Mouse (Mus musculus) limb, embryonic 12.5 days (tissue): ENCODE measurements around the gene Mthfsl. TPM values are rescaled to one million over a fixed set of nuclear protein-coding genes. Genes with fewer than 3 reads are reported as not detected.
"Not testable (repeated sequence)": the region's sequence is repeated elsewhere in the genome, so short reads cannot be mapped to it uniquely, and the experiment has no call there.

Source experiments
- ATAC-seq: fragments of 200-750 bp; cut with Nextera tagmentation; 2 replicates; pipeline ENCODE4 v1.8.0; 2017; ENCODE audit warnings: low read depth, moderate TSS enrichment; ENCODE audit not compliant: insufficient number of reproducible peaks, insufficient read depth, low FRiP score, low TSS enrichment
- H3K27ac ChIP-seq: fragments of 300-500 bp; sonication (generic); 2 replicates; pipeline ENCODE4 v1.5.1; 2016; ENCODE audit warnings: mild to moderate bottlenecking, moderate library complexity
- H3K27me3 ChIP-seq: fragments of 300-500 bp; sonication (generic); 2 replicates; pipeline ENCODE4 v1.6.1; 2016; ENCODE audit warnings: mild to moderate bottlenecking, moderate library complexity
- H3K36me3 ChIP-seq: fragments of 300-500 bp; sonication (generic); 2 replicates; pipeline ENCODE4 v1.6.1; 2016; ENCODE audit warnings: mild to moderate bottlenecking, moderate library complexity
- H3K4me1 ChIP-seq: fragments of 300-500 bp; sonication (generic); replicated peaks from 2 replicates; pipeline ENCODE4 v1.6.1; 2016
- H3K4me2 ChIP-seq: fragments of 300-500 bp; sonication (generic); 2 replicates; pipeline ENCODE4 v1.6.1; 2016; ENCODE audit warnings: mild to moderate bottlenecking, moderate library complexity
- H3K4me3 ChIP-seq: fragments of 300-500 bp; sonication (generic); replicated peaks from 2 replicates; pipeline ENCODE4 v1.5.1; 2016; ENCODE audit warnings: mild to moderate bottlenecking
- H3K9ac ChIP-seq: fragments of 300-500 bp; sonication (generic); replicated peaks from 2 replicates; pipeline ENCODE4 v1.6.1; 2016; ENCODE audit warnings: mild to moderate bottlenecking, moderate library complexity
- H3K9me3 ChIP-seq: fragments of 300-500 bp; sonication (generic); 2 replicates; pipeline ENCODE4 v1.6.1; 2016; ENCODE audit warnings: mild to moderate bottlenecking, moderate library complexity
- WGBS: fragments of 180-500 bp; shearing (Covaris S2); methylation state at CpG from one replicate; pipeline ENCODE4 v1.1.7; 2016; 5-methylcytosine and 5-hydroxymethylcytosine counted together
- polyA plus RNA-seq: library from polyadenylated mRNA; unstranded; fragments of >200 nt; fragmentation: Nextera tagmentation; extraction: Ambion mirVana; gene quantifications from 2 replicates; pipeline ENCODE4 v1.2.1, GENCODE M21; 2016

The Mthfsl gene
- polyA plus RNA-seq, 1 experiment from 2014 or later, result 42.9 TPM

DNA sequence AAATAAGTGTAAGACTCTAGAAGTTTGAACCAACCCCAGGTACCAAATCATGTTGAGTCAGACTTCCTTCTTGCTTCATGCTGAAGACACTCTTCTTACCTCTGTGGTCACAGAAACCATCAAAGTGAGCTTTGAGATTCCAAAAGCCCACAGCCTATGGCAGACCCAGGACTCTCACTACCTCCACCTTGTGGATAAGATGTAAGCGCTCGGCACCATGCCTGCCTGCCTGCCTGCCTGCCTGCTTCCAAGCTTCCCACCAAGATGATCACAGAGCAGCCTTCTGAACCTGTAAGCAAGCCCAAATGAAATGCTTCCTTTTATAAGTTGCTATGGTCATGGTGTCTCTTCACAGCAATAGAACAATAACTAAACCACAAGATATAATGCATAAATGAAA is 2.0 kb downstream of the Mthfsl start:
- not testable (repeated sequence) for H3K27ac ChIP-seq, H3K9ac ChIP-seq, H3K4me3 ChIP-seq, H3K27me3 ChIP-seq, H3K9me3 ChIP-seq, ATAC-seq, H3K4me2 ChIP-seq, H3K4me1 ChIP-seq, H3K36me3 ChIP-seq
- 35% methylated on average over 2 of the region's 2 CpGs for WGBS

DNA sequence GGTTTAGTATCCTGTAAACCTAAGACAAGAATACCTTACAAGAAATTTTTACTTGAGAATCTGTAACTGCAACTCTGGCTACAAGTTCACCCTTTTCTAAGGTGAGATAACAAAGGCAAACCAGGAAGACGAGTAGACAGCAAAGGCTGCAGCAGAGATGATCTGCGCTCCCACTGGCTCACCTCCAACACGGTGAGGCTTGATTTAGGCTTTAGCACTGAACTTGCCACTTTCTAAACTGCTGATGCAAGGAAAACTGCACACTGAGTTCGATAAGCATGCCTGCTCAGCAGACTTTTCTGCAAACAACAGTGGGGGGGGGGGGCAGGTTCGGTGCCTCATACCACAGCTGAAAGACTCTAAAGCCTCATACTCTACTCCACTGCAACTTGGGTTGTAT is 5.6 kb downstream of the Mthfsl start:
- H3K4me3 ChIP-seq, H3K27me3 ChIP-seq, ATAC-seq, H3K4me1 ChIP-seq, H3K9ac ChIP-seq, H3K27ac ChIP-seq, H3K9me3 ChIP-seq, H3K4me2 ChIP-seq, H3K36me3 ChIP-seq: not testable (repeated sequence)
- WGBS, result 92% methylated on average over 5 of the region's 5 CpGs

DNA sequence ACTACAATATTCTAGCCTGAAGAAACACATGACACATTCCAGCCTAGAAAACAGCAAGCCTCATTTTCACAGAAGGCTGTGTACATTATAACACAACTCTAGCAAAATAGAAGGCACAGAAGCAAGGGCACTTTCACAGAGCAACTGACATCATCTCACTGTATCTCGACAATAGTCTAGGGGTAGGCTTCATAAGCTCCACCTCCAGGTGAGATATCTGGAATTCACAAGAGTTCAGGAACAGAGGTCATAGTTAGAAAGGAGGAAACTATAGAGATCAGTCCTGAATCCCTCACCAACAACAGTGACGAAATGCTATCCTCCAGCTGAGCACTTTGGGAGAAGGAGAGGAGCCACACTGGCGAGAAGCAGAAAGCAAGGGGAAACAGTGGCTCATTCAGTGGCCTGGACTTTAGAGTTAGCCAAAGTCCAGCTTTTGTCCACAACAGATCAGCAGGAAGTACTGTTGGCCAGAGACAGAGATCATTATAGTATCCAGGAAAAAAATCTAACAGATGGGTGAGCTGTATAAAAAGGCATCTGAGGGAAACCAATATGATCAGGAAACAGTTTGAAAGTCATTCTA is 7.8 kb downstream of the Mthfsl start:
- WGBS, result 87% methylated on average over 3 of the region's 3 CpGs
- H3K9ac ChIP-seq, H3K4me3 ChIP-seq, H3K4me2 ChIP-seq, H3K27ac ChIP-seq, ATAC-seq, H3K4me1 ChIP-seq, H3K36me3 ChIP-seq, H3K9me3 ChIP-seq, H3K27me3 ChIP-seq: not testable (repeated sequence)

DNA sequence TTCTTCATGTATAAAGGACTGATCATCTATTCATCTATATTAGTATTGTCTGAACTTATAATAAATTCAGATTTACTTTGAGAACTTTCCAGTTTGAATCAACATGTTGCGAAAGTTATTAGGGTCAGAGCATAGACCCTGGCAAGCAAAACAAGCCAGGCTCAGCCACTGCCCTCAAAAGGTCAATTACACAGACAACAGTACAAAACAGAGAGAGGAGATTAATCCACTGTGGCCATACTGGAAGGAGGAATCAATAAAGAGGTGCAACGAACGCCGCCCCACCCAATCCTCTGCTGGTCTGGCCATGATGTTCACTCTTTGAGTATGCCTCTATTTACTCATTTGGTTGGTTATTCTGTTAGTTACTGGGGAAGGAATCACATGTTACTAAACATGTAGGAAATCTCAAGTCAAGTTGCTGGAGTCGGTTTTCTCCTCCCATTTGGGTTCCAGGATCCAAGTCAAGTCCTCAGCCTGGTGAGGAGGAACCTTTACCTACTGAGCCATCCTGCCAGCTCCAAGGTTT is 9.1 kb downstream of the Mthfsl start:
- WGBS, result 85% methylated on average over 4 of the region's 5 CpGs
- not testable (repeated sequence) for H3K27ac ChIP-seq, ATAC-seq, H3K9me3 ChIP-seq, H3K4me1 ChIP-seq, H3K27me3 ChIP-seq, H3K36me3 ChIP-seq, H3K4me2 ChIP-seq, H3K4me3 ChIP-seq, H3K9ac ChIP-seq

DNA sequence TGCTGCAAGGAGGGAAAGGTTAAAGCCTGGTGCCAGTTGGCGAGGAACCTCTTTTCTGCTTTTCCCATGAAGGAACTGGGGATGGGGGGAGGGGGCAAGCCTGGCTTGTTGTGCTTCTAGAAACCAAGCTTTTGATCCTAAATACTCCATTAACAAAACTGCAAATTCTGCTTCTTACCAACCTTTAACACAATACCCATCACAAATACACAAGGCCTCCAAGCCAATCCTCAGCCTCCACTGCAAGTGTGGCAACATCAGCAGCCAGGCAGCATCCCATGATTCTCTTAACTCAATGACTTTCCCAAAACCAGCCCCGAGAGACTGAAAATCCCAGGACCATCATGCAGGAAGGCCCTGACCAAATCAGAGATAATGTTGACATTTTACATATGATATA is 9.7 kb downstream of the Mthfsl start:
- not testable (repeated sequence) for H3K9ac ChIP-seq, ATAC-seq, H3K4me2 ChIP-seq, H3K36me3 ChIP-seq, H3K27ac ChIP-seq, H3K4me1 ChIP-seq, H3K9me3 ChIP-seq, H3K27me3 ChIP-seq, H3K4me3 ChIP-seq
- 91% methylated on average over 2 of the region's 2 CpGs for WGBS

DNA sequence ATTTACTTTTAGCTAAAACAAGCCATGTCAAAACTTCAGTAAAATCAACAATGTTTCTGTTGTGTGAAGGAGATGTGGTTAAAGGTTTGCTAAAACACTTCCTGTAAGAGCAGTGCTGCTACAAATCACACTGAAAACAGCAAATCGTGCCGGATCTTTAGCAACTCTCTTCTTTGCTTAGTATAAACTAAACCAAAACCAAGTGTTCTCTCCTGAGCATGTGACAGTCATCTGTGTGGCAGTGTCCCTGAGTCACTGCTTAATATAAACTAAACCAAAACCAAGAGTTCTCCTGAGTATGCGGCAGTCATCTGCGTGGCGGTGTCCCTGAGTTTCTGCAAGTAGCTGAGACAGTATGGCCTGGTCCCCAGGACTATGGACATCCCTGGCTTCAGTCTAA is 10.3 kb downstream of the Mthfsl start:
- not testable (repeated sequence) for H3K27ac ChIP-seq, H3K4me2 ChIP-seq, H3K4me3 ChIP-seq, H3K27me3 ChIP-seq, H3K36me3 ChIP-seq, H3K9ac ChIP-seq, H3K4me1 ChIP-seq, ATAC-seq, H3K9me3 ChIP-seq
- WGBS, result 90% methylated on average over 5 of the region's 5 CpGs

DNA sequence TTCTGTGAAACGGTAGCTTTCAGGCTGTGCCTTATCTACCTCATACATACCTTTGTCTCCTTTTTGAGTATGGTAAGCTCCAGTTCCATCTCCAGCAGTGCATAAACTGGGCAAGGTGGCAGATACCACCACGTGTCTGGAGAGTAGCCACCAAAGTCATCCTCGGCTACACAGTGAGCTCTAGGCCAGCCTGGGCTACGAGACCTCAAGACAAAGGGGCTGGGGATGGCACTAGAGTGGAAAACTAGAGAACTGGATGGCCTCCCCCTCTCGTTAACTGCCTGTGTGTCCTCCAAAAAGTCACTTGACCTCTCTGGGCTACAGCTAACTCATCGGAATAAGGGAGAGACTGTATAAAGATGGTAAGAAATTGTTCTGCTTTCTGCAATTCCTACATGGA is 10.8 kb downstream of the Mthfsl start:
- Histone ChIP-seq H3K9me3 (no peaks in the 10 kb centered on the region), H3K4me3 (no peak overlapping the region), H3K4me1 (no peaks in the 10 kb centered on the region), H3K36me3 (no peaks in the 10 kb centered on the region), H3K27ac (no peak overlapping the region), H3K9ac (no peak overlapping the region), H3K4me2 (no peak overlapping the region), H3K27me3 (no peaks in the 10 kb centered on the region)
- ATAC-seq, result no peak
- 87% methylated on average over 6 of the region's 6 CpGs for WGBS

DNA sequence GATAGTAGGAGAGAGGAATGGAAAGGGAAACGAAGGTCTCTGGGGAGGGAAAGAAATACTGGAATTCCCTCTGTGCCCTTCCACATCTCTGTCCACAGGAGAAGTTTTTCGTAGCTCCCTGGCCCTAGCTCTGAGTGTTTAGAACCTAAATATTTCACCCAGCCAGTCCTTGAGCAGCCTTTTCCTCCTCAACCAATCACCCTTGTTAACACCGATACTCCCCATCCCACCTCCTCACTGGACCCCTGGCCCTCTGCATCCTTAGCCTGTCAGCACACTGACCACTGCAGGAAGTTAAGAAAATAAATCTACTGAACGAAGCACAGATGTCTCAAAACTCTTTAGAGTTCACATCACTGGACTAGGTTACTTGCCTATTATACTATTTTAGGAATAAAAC is 13.4 kb downstream of the Mthfsl start:
- 44% methylated on average over 4 of the region's 4 CpGs for WGBS
- Histone ChIP-seq H3K9ac (no peak overlapping the region), H3K4me3 (no peak overlapping the region), H3K27ac (no peak overlapping the region), H3K36me3 (no peaks in the 10 kb centered on the region), H3K27me3 (no peaks in the 10 kb centered on the region), H3K4me2 (no peak overlapping the region), H3K4me1 (no peaks in the 10 kb centered on the region), H3K9me3 (no peaks in the 10 kb centered on the region)
- ATAC-seq, result no peak

DNA sequence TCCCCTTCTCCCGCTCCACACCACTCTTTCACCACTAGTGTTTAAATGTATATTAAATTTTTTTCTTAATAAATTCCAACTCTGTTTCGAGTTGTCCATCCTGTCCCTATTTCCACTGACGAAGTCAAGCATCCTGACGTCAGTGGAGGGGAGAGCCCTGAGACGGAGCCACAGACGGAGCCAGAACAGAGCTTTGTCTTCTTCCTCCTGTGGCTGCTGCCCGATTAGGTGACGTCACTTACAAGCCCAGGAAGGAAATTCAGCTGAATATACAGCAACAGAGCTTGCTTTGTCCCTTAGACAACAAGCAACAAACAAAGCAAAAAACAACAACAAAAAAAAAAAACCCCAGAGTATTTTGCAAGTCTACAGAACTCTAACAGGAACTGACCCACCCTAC is 14.9 kb downstream of the Mthfsl start:
- H3K9me3 ChIP-seq, H3K36me3 ChIP-seq, H3K27ac ChIP-seq, H3K4me1 ChIP-seq, H3K4me2 ChIP-seq, H3K4me3 ChIP-seq, H3K9ac ChIP-seq, H3K27me3 ChIP-seq, ATAC-seq: not testable (repeated sequence)
- 83% methylated on average over 8 of the region's 8 CpGs for WGBS

DNA sequence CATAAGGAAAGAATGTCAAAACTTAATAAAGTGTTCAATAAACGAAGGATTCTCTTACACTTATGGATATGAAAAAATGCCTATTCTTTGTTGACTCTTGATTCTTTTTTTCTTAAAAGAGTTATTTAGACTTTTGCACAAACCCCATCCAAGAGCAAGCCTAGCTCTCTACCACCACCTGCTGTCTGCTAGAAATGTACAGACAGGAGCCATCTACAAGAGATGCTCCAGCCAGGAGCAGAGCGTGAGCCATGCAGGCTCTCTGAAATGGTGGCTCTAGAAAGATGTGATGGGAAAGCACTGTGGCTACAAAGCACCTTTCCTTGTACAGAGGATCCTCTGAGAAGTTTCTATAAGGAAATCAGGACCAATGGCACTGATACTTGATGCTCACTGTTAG is 21.4 kb downstream of the Mthfsl start:
- not testable (repeated sequence) for H3K9me3 ChIP-seq, H3K27ac ChIP-seq, H3K9ac ChIP-seq, H3K4me2 ChIP-seq, H3K36me3 ChIP-seq, ATAC-seq, H3K27me3 ChIP-seq, H3K4me1 ChIP-seq, H3K4me3 ChIP-seq
- 60% methylated on average over 1 of the region's 2 CpGs for WGBS

DNA sequence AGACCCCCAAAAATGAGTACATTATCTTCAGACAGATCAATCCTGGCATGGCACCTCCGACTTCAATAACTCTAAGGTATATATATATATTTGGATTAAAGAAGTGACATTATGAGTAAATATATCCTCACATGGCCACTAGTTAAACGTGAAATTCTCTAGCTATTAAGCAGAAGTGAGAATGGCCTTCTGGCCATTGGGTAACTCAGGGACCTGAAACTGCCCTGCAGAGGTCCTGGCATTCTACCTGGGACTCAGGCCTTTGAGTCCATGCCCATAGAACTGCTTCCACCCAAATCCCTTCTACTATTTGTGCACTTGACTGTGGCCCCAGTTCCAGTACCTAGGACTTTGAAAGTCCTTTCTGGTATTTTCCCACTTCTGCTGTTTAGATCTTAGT is 28.8 kb downstream of the Mthfsl start:
- H3K27ac ChIP-seq, H3K9ac ChIP-seq, H3K4me2 ChIP-seq, H3K4me3 ChIP-seq, H3K36me3 ChIP-seq, H3K27me3 ChIP-seq, H3K4me1 ChIP-seq, H3K9me3 ChIP-seq, ATAC-seq: not testable (repeated sequence)
- 85% methylated on average over 2 of the region's 2 CpGs for WGBS

DNA sequence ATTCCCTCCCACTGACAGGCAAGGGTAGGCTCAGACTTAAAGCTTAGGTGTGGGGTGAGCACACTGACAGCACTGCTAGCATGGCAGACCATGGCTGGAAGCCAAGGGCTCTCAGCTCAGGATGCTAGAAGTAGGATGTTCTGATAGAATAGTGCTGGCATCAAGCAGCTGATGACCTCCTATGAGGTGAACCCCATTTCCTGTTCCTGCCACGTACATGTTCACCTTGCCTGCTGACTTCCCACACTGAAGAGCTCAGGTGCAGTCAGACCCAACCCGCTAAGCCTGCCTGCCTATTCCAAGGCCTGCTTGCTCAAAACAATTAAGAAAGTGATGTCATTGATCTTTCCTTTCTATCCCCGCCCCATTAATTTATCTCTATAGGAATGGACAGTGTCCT is 30.6 kb downstream of the Mthfsl start:
- H3K36me3 ChIP-seq, H3K4me2 ChIP-seq, H3K27ac ChIP-seq, H3K9me3 ChIP-seq, H3K9ac ChIP-seq, ATAC-seq, H3K4me3 ChIP-seq, H3K27me3 ChIP-seq, H3K4me1 ChIP-seq: not testable (repeated sequence)
- WGBS, result 88% methylated on average over 3 of the region's 3 CpGs
